Mouse (Mus musculus): Measurements from ENCODE around the gene Rrp15.
A peak's percentile ranks its signal among the peaks of the same experiment; 100 is the strongest.

DNA sequence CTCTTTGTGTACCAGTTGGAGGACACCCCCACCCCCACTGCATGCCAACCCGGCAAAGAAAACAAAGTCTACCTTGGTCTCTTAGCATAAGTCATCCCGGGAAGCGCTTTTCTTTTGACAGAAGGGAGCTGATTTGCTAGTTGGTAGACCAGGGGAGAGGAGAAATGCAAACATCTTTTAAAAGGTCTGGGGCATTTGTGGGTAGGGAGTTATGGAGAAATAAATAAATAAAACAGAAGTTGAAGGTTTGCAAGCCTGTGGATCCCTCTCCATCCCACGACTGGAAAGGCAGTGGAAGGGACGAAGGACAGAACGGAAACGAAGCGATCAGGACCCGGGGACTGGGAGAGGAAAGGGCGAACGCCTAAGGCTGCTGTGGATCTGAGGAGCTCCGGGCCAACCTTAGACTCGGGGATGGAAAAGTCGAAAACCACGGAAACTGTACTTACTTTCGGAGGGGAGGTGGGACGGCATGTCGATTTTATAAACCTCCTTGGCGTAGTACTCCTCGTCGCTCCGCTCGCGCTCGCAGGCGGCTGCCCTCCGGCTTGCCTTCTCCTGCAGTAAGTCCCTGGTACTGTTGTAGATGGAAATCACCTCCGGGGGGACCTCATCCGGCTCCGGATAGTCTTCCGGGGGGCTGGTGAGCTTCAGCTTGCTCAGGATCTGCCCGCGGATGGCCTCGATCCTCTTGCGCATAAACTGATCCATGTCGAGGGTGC lies 45.0 kb downstream of the Rrp15 start:
- TF ChIP-seq POLR2A (IDR thresholded peaks at IDR 0.05; ENCODE audit: borderline replicate concordance, extremely low read depth, low read depth, low read length) (peak; percentile 16; the same call in 1 of the 2 replicates), CTCF (IDR thresholded peaks at IDR 0.05; ENCODE audit: insufficient read depth, low read length) (no peak)

Measured in lung, adult 2 months (tissue).